Mouse (Mus musculus): ENCODE results near the gene Ndel1. TPM values are rescaled to one million over a fixed set of nuclear protein-coding genes. Genes with fewer than 3 reads are reported as not detected.

Ndel1 gene
- total RNA-seq (2018; cell fraction: chromatin; rRNA removed), result 100 to 1,000 TPM in 20 of 26 experiments, 10 to 100 TPM in 6; 82.6 to 322 (median 136) TPM
- 100 to 1,000 TPM in 8 of 26 experiments, 10 to 100 TPM in 18; 56.9 to 134 (median 72.2) TPM for total RNA-seq (2018; cell fraction: cytosol; rRNA removed)
- total RNA-seq (2018; cell fraction: nucleus; rRNA removed), result 100 to 1,000 TPM in 15 of 26 experiments, 10 to 100 TPM in 11; 62.4 to 248 (median 110) TPM
- 52.9 to 132 TPM (median 60.1 TPM) in 3 replicates for polyA plus RNA-seq (2018)

- Histone ChIP-seq H3K27ac (peak within 1 kb of the TSS; percentile 62), H3K79me2 (ENCODE audit: inconsistent target) (peaks cover 16% of the 10 kb centered on the region; the same call in 1 of the 2 replicates), H3K4me3 (ENCODE audit: inconsistent target) (no peak within 1 kb of the TSS; the same call in 1 of the 2 replicates), H3K36me3 (ENCODE audit: inconsistent target) (no peaks in the 10 kb centered on the region)
- 0% methylated on average over 6 of the region's 6 CpGs for WGBS (ENCODE audit: missing documents)
Measured at GRCm38 (mm10) chr11:68871748-68872147, at the start of gene Ndel1. Gene Ndel1, minus strand, starts transcription at chr11:68871858.

DNA sequence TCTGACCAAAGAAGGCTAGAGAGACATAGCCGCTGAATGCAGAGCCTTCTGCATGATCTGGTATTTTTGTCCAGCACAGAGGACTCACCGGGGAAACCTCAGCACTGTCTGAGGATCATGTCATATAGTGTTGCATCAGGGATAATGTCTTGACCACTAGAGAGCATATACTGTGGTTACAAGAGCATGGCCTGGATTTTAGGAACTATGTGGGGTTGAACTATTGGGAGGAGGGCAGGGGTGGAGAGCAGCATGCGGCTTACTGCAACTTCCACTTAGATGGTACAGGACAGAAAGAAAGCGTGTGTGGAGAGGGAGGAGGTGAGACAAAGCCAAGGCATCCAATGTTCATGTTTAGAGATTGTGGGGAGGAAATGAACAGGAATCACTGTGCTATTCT, 42.9 kb upstream of the Ndel1 start:
- H3K4me3 ChIP-seq (ENCODE audit: inconsistent target), result no peak overlapping the region
- no peaks in the 10 kb centered on the region for H3K36me3 ChIP-seq (ENCODE audit: inconsistent target)
- WGBS (ENCODE audit: missing documents), result 40% methylated on average over 4 of the region's 4 CpGs
- no peaks in the 10 kb centered on the region for H3K79me2 ChIP-seq (ENCODE audit: inconsistent target)
- no peak overlapping the region for H3K27ac ChIP-seq

DNA sequence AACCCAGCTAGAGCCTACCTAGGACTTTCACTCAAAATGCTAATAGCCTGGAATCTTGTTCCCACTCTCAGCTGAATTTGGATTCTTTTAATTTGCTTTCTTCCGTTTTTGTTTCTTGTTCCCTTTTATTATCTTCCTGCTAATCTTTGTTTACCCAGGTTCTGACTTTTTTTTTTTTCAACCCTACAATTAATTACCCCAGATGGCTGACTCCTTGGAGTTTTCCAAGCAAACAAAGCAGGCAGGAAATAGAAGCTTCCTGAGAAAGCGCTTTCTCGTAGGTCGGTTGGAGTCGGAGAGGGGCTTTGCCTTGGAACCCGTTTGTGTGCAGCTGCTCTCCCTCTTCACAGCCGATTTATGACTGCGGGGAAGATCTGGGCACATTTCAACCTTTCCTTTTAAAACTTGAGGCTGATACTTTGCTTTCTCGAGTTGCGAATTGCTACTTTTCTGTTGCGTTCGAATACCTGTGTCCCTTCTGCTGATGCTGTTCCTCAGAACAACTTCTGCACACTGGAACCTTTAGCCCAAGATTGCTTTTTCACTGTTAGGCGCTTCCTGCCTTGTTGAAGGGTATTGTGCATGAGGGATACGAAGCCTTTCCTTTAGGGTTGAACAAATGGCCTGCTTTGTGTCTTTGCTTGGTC, 40.0 kb upstream of the Ndel1 start:
- H3K27ac ChIP-seq, result no peak overlapping the region
- H3K79me2 ChIP-seq (ENCODE audit: inconsistent target), result no peaks in the 10 kb centered on the region
- no peak overlapping the region for H3K4me3 ChIP-seq (ENCODE audit: inconsistent target)
- WGBS (ENCODE audit: missing documents), result 14% methylated on average over 14 of the region's 14 CpGs
- H3K36me3 ChIP-seq (ENCODE audit: inconsistent target), result no peaks in the 10 kb centered on the region

DNA sequence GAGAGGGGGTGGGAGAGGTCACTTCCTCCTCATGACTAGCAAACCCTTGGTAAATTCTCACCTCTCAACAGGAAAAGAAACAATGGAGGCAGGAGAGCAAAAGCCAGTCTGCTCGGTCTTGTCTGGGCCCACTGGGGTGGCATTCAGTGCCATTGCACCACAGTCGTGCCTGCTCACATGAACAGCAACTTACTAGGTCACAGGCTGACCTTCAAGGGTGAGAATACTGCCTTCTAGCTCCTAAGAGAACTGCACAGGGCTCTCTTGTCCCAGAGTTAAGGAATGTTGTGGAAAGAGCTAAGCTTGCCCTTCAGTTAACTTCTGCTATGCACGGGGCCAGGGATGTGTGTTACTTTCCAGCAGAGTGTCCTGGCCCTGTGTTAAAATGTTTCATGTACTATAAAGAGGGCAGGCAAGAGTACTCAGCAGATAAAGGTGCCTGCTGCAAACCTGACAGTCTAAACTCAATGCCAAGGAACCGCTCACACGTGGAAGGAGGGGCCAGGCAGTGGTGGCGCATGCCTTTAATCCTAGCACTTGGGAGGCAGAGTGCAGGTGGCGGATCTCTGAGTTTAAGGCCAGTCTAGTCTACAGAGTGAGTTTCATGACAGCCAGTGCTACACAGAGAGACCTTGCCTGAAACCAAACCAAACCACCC, 37.3 kb upstream of the Ndel1 start:
- 86% methylated on average over 7 of the region's 7 CpGs for WGBS (ENCODE audit: missing documents)
- H3K27ac ChIP-seq, result no peak overlapping the region
- H3K4me3 ChIP-seq (ENCODE audit: inconsistent target), result no peak overlapping the region
- H3K36me3 ChIP-seq (ENCODE audit: inconsistent target), result peaks cover 13% of the 10 kb centered on the region
- H3K79me2 ChIP-seq (ENCODE audit: inconsistent target), result no peaks in the 10 kb centered on the region

DNA sequence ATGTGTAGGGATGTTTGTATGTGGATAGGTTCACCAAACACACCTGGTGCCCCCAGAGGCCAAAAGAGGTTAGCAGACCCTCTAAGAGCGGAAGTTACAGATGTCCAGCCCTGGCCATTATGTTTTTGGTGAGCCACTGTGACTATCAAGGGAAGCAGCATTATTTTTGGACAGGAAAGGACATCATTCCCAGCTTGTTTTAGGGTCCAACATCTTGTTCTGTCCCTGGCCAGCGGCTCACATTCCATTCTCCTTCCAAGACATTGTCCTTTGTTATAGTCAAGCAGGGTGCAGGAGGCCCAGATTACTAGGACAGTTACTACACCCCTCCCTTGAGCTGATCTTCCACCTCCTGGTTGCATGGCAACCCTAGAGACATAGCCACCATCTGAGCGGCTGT, 35.6 kb upstream of the Ndel1 start:
- 92% methylated on average over 3 of the region's 3 CpGs for WGBS (ENCODE audit: missing documents)
- Histone ChIP-seq H3K79me2 (ENCODE audit: inconsistent target) (peaks cover 11% of the 10 kb centered on the region), H3K4me3 (ENCODE audit: inconsistent target) (no peak overlapping the region), H3K36me3 (ENCODE audit: inconsistent target) (peaks cover 26% of the 10 kb centered on the region), H3K27ac (no peak overlapping the region)

DNA sequence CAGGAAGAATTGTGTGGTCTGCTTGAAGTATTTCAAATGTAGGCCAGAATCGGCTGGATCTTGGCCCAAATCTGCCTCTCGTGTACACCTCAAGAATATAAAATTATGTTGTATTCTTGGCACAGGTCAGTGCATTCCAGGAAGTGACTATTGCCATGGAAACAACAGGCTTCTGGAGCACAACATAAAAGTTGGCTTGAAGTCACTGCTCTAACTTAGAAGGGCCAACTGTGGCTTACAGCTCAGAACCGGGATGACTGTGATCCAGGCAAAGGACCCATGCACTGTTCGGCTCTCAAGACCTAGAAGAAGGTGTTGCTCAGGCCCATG, 34.8 kb upstream of the Ndel1 start:
- Histone ChIP-seq H3K27ac (no peak overlapping the region), H3K4me3 (ENCODE audit: inconsistent target) (no peak overlapping the region), H3K79me2 (ENCODE audit: inconsistent target) (peaks cover 19% of the 10 kb centered on the region), H3K36me3 (ENCODE audit: inconsistent target) (peaks cover 26% of the 10 kb centered on the region)
- 79% methylated on average over 4 of the region's 4 CpGs for WGBS (ENCODE audit: missing documents)

GRCm38 (mm10) chr11:68905665-68906460, 34.2 kb upstream of the Ndel1 start:
- H3K79me2 ChIP-seq (ENCODE audit: inconsistent target), result peaks cover 20% of the 10 kb centered on the region
- H3K36me3 ChIP-seq (ENCODE audit: inconsistent target), result peaks cover 26% of the 10 kb centered on the region
- H3K4me3 ChIP-seq (ENCODE audit: inconsistent target), result no peak overlapping the region
- 93% methylated on average over 9 of the region's 9 CpGs for WGBS (ENCODE audit: missing documents)
- no peak overlapping the region for H3K27ac ChIP-seq

GRCm38 (mm10) chr11:68905138-68905531, 33.5 kb upstream of the Ndel1 start:
- 100% methylated on average over 2 of the region's 3 CpGs for WGBS (ENCODE audit: missing documents)
- no peak overlapping the region for H3K4me3 ChIP-seq (ENCODE audit: inconsistent target)
- H3K79me2 ChIP-seq (ENCODE audit: inconsistent target), result peaks cover 20% of the 10 kb centered on the region
- H3K36me3 ChIP-seq (ENCODE audit: inconsistent target), result peaks cover 26% of the 10 kb centered on the region
- no peak overlapping the region for H3K27ac ChIP-seq

GRCm38 (mm10) chr11:68904375-68905137, 32.9 kb upstream of the Ndel1 start:
- no peak overlapping the region for H3K27ac ChIP-seq
- 85% methylated on average over 7 of the region's 8 CpGs for WGBS (ENCODE audit: missing documents)
- peaks cover 26% of the 10 kb centered on the region for H3K36me3 ChIP-seq (ENCODE audit: inconsistent target)
- H3K4me3 ChIP-seq (ENCODE audit: inconsistent target), result no peak overlapping the region
- peaks cover 20% of the 10 kb centered on the region for H3K79me2 ChIP-seq (ENCODE audit: inconsistent target)

DNA sequence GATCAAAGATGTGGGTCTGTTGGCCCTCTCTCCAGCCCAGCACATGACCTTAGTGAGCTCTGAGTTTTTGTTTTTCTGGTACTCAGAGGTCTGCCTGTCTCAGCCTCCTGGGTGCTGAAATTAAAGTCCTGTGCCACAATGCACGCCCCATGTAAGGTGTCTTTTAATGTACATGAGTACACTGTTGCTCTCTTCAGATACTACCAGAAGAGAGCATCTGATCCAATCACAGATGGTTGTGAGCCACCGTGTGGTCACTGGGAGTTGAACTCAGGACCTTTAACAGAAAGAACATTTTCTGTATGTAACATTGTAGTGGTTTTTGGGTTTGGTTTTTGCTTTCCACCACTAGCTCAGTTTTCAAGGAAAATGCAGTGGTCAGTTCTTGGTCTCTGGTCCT, 32.1 kb upstream of the Ndel1 start:
- 93% methylated on average over 2 of the region's 2 CpGs for WGBS (ENCODE audit: missing documents)
- Histone ChIP-seq H3K36me3 (ENCODE audit: inconsistent target) (peaks cover 26% of the 10 kb centered on the region), H3K4me3 (ENCODE audit: inconsistent target) (no peak overlapping the region)

DNA sequence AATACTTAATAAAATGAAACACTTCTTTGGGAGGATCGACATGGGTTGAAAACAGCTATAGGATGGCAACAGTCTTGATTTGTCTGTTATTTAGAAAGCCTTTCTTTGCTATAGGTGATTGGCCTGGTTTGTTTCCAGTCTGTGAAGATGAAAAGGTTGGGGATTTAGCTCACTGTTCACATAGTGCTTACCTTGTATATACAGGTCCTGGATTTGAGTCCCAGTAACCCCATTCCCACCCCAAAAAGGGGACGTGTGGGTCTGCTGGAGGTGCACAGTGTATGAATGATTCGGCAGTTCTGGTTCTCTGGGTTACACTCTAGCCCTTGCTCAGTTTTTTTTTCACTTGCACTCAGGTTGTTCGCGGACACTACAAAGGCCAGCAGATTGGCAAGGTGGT, 31.2 kb upstream of the Ndel1 start:
- WGBS (ENCODE audit: missing documents), result 57% methylated on average over 5 of the region's 5 CpGs
- H3K36me3 ChIP-seq (ENCODE audit: inconsistent target), result peaks cover 26% of the 10 kb centered on the region
- H3K79me2 ChIP-seq (ENCODE audit: inconsistent target), result peaks cover 20% of the 10 kb centered on the region
- no peak overlapping the region for H3K27ac ChIP-seq
- H3K4me3 ChIP-seq (ENCODE audit: inconsistent target), result peak overlapping the region; percentile 99

More for the DNA sequence above, 32.1 kb upstream of the Ndel1 start:
- H3K27ac ChIP-seq, result no peak overlapping the region
- peaks cover 20% of the 10 kb centered on the region for H3K79me2 ChIP-seq (ENCODE audit: inconsistent target)

DNA sequence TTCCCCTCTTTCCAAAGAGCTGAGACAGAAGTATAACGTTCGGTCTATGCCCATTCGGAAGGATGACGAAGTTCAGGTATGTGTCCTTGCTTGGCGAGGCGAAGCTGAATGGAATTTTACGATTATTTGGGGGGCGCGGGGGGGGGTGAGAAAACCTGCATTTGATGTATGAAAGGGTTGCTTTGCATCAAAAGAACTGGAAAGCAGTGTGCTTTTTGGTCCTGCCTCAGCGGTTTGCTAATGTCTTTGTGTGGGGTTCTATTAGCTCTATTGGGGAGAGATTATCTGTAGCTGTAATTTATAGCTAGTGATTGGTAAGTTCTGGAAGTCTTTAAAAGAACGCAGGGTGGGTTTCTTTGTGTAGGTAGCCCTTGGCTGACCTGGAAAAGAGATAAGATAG, 30.7 kb upstream of the Ndel1 start:
- H3K4me3 ChIP-seq (ENCODE audit: inconsistent target), result peak overlapping the region; percentile 99
- peaks cover 20% of the 10 kb centered on the region for H3K79me2 ChIP-seq (ENCODE audit: inconsistent target)
- H3K36me3 ChIP-seq (ENCODE audit: inconsistent target), result peaks cover 26% of the 10 kb centered on the region
- 12% methylated on average over 11 of the region's 11 CpGs for WGBS (ENCODE audit: missing documents)
- H3K27ac ChIP-seq, result peak overlapping the region; percentile 69; the same call in 1 of the 2 replicates

GRCm38 (mm10) chr11:68902047-68902364, 30.3 kb upstream of the Ndel1 start:
- Histone ChIP-seq H3K79me2 (ENCODE audit: inconsistent target) (peaks cover 20% of the 10 kb centered on the region), H3K4me3 (ENCODE audit: inconsistent target) (peak overlapping the region; percentile 99), H3K27ac (peak overlapping the region; percentile 69), H3K36me3 (ENCODE audit: inconsistent target) (peaks cover 26% of the 10 kb centered on the region)
- 1% methylated on average over 9 of the region's 10 CpGs for WGBS (ENCODE audit: missing documents)

DNA sequence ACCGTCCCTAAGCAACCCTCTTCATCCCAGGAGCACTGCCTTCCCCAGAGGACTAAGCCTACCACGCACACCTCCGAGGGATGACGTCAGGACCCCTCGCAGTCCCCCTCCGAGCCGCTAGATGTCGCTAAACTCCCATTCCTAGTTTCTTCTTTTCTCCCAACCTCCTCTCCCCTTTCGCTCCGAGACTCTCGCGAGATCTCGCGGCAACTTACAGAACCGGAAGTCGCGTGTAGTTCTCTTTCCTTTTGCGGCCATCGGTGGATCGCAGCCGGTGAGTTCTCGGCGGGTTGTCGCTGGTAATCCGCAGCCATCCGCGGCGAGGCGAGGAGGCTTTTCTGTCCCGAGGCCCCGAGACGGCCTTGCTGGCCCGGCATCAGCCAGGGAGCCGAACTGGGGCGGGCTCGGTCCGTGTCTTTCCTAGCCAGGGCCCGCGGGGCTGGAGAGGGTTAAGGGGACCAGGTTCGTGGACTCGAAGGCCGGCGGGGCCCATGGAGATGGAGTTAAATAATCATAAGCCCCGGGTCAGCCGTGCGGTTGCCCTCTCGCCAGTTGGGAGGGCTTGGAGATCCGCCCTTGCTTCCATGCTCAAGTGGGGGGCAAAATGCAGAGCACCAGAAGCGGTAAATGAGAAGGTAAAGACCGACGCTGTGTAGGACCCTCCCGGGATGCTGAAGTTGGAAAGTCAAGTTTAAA, 29.8 kb upstream of the Ndel1 start, which contains the start of gene Rpl26:
Gene Rpl26, plus strand, starts transcription at position 233 of the 696 bp plus-strand sequence.
- under 1% methylated on average over 52 of the region's 52 CpGs for WGBS (ENCODE audit: missing documents)
- Histone ChIP-seq H3K79me2 (ENCODE audit: inconsistent target) (peaks cover 20% of the 10 kb centered on the region), H3K4me3 (ENCODE audit: inconsistent target) (peak within 1 kb of the TSS; percentile 99), H3K36me3 (ENCODE audit: inconsistent target) (peaks cover 26% of the 10 kb centered on the region), H3K27ac (peak within 1 kb of the TSS; percentile 69)
